Mouse (Mus musculus) limb, embryonic 11.5 days (tissue): ENCODE measurements around the gene Olfr69. TPM values are rescaled to one million over a fixed set of nuclear protein-coding genes. Genes with fewer than 3 reads are reported as not detected.
"Not testable (repeated sequence)": the region's sequence is repeated elsewhere in the genome, so short reads cannot be mapped to it uniquely, and the experiment has no call there.

ENCODE experiments used
- ATAC-seq: fragments of 200-750 bp; cut with Nextera tagmentation; 2 replicates; pipeline ENCODE4 v1.8.0; 2017; ENCODE audit warnings: low read depth; ENCODE audit not compliant: insufficient number of reproducible peaks, low FRiP score, low TSS enrichment
- DNase-seq: peaks from one replicate; pipeline ENCODE4 v3.0.0-alpha.2; 2015; ENCODE audit warnings: low spot score
- H3K27ac ChIP-seq: fragments of 300-500 bp; sonication (generic); replicated peaks from 2 replicates; pipeline ENCODE4 v1.5.1; 2014; ENCODE audit warnings: low read depth, mild to moderate bottlenecking, low read length
- H3K27me3 ChIP-seq: fragments of 300-500 bp; sonication (generic); 2 replicates; pipeline ENCODE4 v1.6.1; 2014; ENCODE audit warnings: mild to moderate bottlenecking, low read length, mixed read lengths; ENCODE audit not compliant: control insufficient read depth, insufficient read depth
- H3K36me3 ChIP-seq: fragments of 300-500 bp; sonication (generic); 2 replicates; pipeline ENCODE4 v1.6.1; 2014; ENCODE audit warnings: mild to moderate bottlenecking, low read length, moderate library complexity, mixed read lengths; ENCODE audit not compliant: control insufficient read depth, insufficient read depth
- H3K4me1 ChIP-seq: fragments of 300-500 bp; sonication (generic); 2 replicates; pipeline ENCODE4 v1.6.1; 2014; ENCODE audit warnings: low read length, mixed read lengths; ENCODE audit not compliant: control insufficient read depth, insufficient read depth
- H3K4me2 ChIP-seq: fragments of 300-500 bp; sonication (generic); 2 replicates; pipeline ENCODE4 v1.6.1; 2014; ENCODE audit warnings: low read depth, mild to moderate bottlenecking, moderate library complexity; ENCODE audit not compliant: severe bottlenecking
- H3K4me3 ChIP-seq: fragments of 300-500 bp; sonication (generic); 2 replicates; pipeline ENCODE4 v1.5.1; 2014; ENCODE audit warnings: low read depth, low read length
- H3K9ac ChIP-seq: fragments of 300-500 bp; sonication (generic); 2 replicates; pipeline ENCODE4 v1.6.1; 2014; ENCODE audit warnings: mild to moderate bottlenecking, low read length
- H3K9me3 ChIP-seq: fragments of 300-500 bp; sonication (generic); 2 replicates; pipeline ENCODE4 v1.6.1; 2016; ENCODE audit warnings: low read length; ENCODE audit not compliant: control insufficient read depth
- WGBS: fragments of 180-500 bp; shearing (Covaris S2); extraction: QIAGEN DNeasy Blood & Tissue Kit; methylation state at CpG from one replicate; pipeline ENCODE4 v1.1.7; 2014; 5-methylcytosine and 5-hydroxymethylcytosine counted together
- polyA plus RNA-seq: library from polyadenylated mRNA; unstranded; fragments of >200 nt; fragmentation: Nextera tagmentation; extraction: Ambion mirVana; gene quantifications from 2 replicates; pipeline ENCODE4 v1.2.1, GENCODE M21; 2014

Olfr69 gene
- polyA plus RNA-seq, 1 experiment from 2014 or later, result not detected

DNA sequence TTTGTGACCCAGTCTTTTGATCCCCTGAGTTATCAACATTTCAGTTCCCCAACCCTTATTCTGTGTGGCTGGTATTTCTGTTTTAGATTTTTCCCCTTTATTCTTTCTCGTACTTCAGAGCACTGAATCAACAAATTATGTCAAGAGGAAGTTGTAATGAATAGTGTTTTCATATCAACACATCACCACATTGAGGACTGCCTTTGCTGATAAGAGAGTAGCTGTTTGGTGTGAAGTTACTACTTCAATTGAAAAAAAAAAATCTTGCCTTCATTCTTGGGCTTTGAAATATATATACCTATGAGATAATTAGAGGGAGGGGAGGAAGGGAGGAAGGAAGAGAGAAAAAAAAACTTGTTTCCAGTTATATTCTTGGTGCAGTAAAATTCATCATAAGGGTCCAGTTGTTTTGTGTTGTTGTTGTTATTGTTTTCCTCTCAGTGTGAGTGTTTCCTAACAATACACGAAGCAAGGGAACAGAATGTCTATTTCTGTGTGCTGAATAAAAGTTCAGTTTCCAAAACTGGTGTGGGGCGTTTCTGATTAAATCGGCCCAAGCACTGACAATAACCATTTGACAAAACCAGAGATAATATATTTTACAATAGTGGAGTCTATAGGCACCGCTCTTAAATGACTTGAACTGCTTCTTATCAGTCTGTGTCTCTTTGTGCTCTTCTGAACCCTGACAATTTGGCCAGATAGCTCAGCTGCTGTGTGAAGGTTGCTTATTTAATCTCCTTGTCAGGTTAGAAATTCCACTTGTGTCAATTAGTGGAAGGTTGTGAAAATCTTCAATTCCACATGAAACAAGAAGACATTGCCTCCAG is 37.8 kb upstream of the Olfr69 start:
- no peak overlapping the region for H3K4me2 ChIP-seq
- ATAC-seq (no peak), DNase-seq (no peak)
- no peaks in the 10 kb centered on the region for H3K9me3 ChIP-seq
- no peak overlapping the region for H3K9ac ChIP-seq
- no peak overlapping the region for H3K27ac ChIP-seq
- 68% methylated on average over 5 of the region's 5 CpGs for WGBS
- no peaks in the 10 kb centered on the region for H3K4me1 ChIP-seq
- H3K36me3 ChIP-seq, result no peaks in the 10 kb centered on the region
- no peaks in the 10 kb centered on the region for H3K27me3 ChIP-seq
- no peak overlapping the region for H3K4me3 ChIP-seq

- H3K36me3 ChIP-seq, DNase-seq, H3K4me1 ChIP-seq, H3K27ac ChIP-seq, H3K4me3 ChIP-seq, H3K9me3 ChIP-seq, ATAC-seq, H3K27me3 ChIP-seq, H3K9ac ChIP-seq, H3K4me2 ChIP-seq: not testable (repeated sequence)
- 77% methylated on average over 2 of the region's 2 CpGs for WGBS
These were observed 36.7 kb upstream of the Olfr69 start for GRCm38 (mm10) chr7:103808120-103808519.

GRCm38 (mm10) chr7:103806856-103807255 is 35.5 kb upstream of the Olfr69 start:
- Histone ChIP-seq H3K9me3 (no peaks in the 10 kb centered on the region), H3K4me3 (no peak overlapping the region), H3K4me2 (no peak overlapping the region), H3K27ac (no peak overlapping the region), H3K4me1 (no peaks in the 10 kb centered on the region), H3K36me3 (no peaks in the 10 kb centered on the region), H3K27me3 (no peaks in the 10 kb centered on the region), H3K9ac (no peak overlapping the region)
- peak; percentile 24 for DNase-seq
- ATAC-seq, result no peak
- 66% methylated on average over 1 of the region's 1 CpGs for WGBS

GRCm38 (mm10) chr7:103792669-103793388 is 21.4 kb upstream of the Olfr69 start:
- DNase-seq, result no peak
- 32% methylated on average over 4 of the region's 4 CpGs for WGBS
- ATAC-seq, result no peak

GRCm38 (mm10) chr7:103791721-103792120 is 20.3 kb upstream of the Olfr69 start, which contains the start of gene Olfr67:
Gene Olfr67, minus strand, starts transcription at chr7:103791821.
- no peak within 1 kb of the TSS for H3K4me3 ChIP-seq
- no peak within 1 kb of the TSS for H3K27ac ChIP-seq
- ATAC-seq (no peak), DNase-seq (no peak)
- no peaks in the 10 kb centered on the region for H3K9me3 ChIP-seq
- H3K9ac ChIP-seq, result no peak within 1 kb of the TSS
- WGBS, result 79% methylated on average over 3 of the region's 3 CpGs
- no peaks in the 10 kb centered on the region for H3K27me3 ChIP-seq
- H3K36me3 ChIP-seq, result no peaks in the 10 kb centered on the region
- H3K4me2 ChIP-seq, result no peak within 1 kb of the TSS
- no peaks in the 10 kb centered on the region for H3K4me1 ChIP-seq

More at GRCm38 (mm10) chr7:103792669-103793388, 21.4 kb upstream of the Olfr69 start:
- Histone ChIP-seq H3K4me2 (no peak overlapping the region), H3K4me1 (no peaks in the 10 kb centered on the region), H3K9me3 (no peaks in the 10 kb centered on the region), H3K9ac (no peak overlapping the region), H3K36me3 (no peaks in the 10 kb centered on the region), H3K4me3 (no peak overlapping the region), H3K27me3 (no peaks in the 10 kb centered on the region), H3K27ac (no peak overlapping the region)

GRCm38 (mm10) chr7:103779598-103779997 is 8.2 kb upstream of the Olfr69 start, which contains the start of gene Olfr68:
Gene Olfr68, minus strand, starts transcription at chr7:103779698.
- 78% methylated on average over 3 of the region's 3 CpGs for WGBS
- no peak within 1 kb of the TSS for H3K4me3 ChIP-seq
- ATAC-seq, result no peak
- H3K9me3 ChIP-seq, result no peaks in the 10 kb centered on the region
- H3K9ac ChIP-seq, result no peak within 1 kb of the TSS
- H3K27me3 ChIP-seq, result no peaks in the 10 kb centered on the region
- no peak for DNase-seq
- H3K4me2 ChIP-seq, result no peak within 1 kb of the TSS
- H3K27ac ChIP-seq, result no peak within 1 kb of the TSS
- H3K4me1 ChIP-seq, result no peaks in the 10 kb centered on the region
- H3K36me3 ChIP-seq, result no peaks in the 10 kb centered on the region

DNA sequence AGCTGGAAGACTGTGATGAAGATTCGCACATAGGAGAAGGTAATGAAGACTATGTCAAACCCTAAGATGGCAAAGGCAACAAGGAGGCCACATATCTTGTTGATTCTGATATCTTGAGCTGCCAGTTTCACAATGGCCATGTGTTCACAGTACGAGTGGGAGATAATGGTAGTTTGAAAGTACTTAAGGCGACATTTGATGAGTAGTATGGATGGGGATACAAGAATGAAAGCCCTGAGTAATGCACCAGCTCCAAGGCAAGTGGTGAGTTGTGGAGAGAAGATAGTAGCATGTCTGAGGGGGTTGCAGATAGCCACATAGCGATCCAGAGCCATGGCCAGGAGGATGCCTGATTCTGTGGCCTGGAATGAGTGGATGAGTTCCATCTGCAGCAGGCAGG is 6.3 kb upstream of the Olfr69 start:
- not testable (repeated sequence) for DNase-seq, H3K9me3 ChIP-seq, H3K27me3 ChIP-seq, H3K9ac ChIP-seq, H3K4me1 ChIP-seq, H3K36me3 ChIP-seq, H3K27ac ChIP-seq, H3K4me3 ChIP-seq, ATAC-seq, H3K4me2 ChIP-seq
- WGBS, result 77% methylated on average over 4 of the region's 4 CpGs

DNA sequence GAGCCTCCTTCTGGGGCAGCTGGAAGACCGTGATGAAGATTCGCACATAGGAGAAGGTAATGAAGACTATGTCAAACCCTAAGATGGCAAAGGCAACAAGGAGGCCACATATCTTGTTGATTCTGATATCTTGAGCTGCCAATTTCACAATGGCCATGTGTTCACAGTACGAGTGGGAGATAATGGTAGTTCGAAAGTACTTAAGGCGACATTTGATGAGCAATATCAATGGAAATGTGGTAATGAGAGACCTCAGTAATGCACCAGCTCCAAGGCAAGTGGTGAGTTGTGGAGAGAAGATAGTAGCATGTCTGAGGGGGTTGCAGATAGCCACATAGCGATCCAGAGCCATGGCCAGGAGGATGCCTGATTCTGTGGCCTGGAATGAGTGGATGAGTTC is 3.7 kb downstream of the Olfr69 start:
- WGBS, result 89% methylated on average over 5 of the region's 6 CpGs
- H3K27ac ChIP-seq, H3K9ac ChIP-seq, H3K4me2 ChIP-seq, H3K36me3 ChIP-seq, H3K9me3 ChIP-seq, H3K4me3 ChIP-seq, ATAC-seq, DNase-seq, H3K27me3 ChIP-seq, H3K4me1 ChIP-seq: not testable (repeated sequence)
